Mouse (Mus musculus) midbrain, postnatal 0 days (tissue): ENCODE results near the gene Mat2a. TPM values are rescaled to one million over a fixed set of nuclear protein-coding genes. Genes with fewer than 3 reads are reported as not detected.

Experiments used
- ATAC-seq: fragments of 200-750 bp; cut with Nextera tagmentation; 2 replicates; pipeline ENCODE4 v1.8.0; 2017; ENCODE audit warnings: moderate number of reproducible peaks, mild to moderate bottlenecking, moderate TSS enrichment, moderate library complexity; ENCODE audit not compliant: low FRiP score
- DNase-seq: peaks from one replicate; pipeline ENCODE4 v3.0.0-alpha.2; 2015; ENCODE audit warnings: low spot score
- H3K27ac ChIP-seq: fragments of 300-500 bp; sonication (generic); 2 replicates; pipeline ENCODE4 v1.5.1; 2014; ENCODE audit warnings: low read depth, mild to moderate bottlenecking, low read length, mixed read lengths
- H3K27me3 ChIP-seq: fragments of 300-500 bp; sonication (generic); 2 replicates; pipeline ENCODE4 v1.6.1; 2014; ENCODE audit warnings: low read length, control low read depth, mixed read lengths; ENCODE audit not compliant: insufficient read depth
- H3K36me3 ChIP-seq: fragments of 300-500 bp; sonication (generic); 2 replicates; pipeline ENCODE4 v1.6.1; 2014; ENCODE audit warnings: low read length, control low read depth, mixed read lengths; ENCODE audit not compliant: insufficient read depth
- H3K4me1 ChIP-seq: fragments of 300-500 bp; sonication (generic); 2 replicates; pipeline ENCODE4 v1.6.1; 2014; ENCODE audit warnings: mild to moderate bottlenecking, control low read depth, antibody characterized with exemption, low read length, mixed read lengths; ENCODE audit not compliant: insufficient read depth
- H3K4me2 ChIP-seq: fragments of 300-500 bp; sonication (generic); 2 replicates; pipeline ENCODE4 v1.6.1; 2014; ENCODE audit warnings: low read depth, mild to moderate bottlenecking, low read length, mixed read lengths; ENCODE audit not compliant: poor library complexity, severe bottlenecking
- H3K4me3 ChIP-seq: fragments of 300-500 bp; sonication (generic); 2 replicates; pipeline ENCODE4 v1.5.1; 2014; ENCODE audit warnings: low read depth, mild to moderate bottlenecking, low read length, moderate library complexity
- H3K9ac ChIP-seq: fragments of 300-500 bp; sonication (generic); replicated peaks from 2 replicates; pipeline ENCODE4 v1.6.1; 2014; ENCODE audit warnings: mild to moderate bottlenecking, low read length, moderate library complexity, mixed read lengths; ENCODE audit not compliant: poor library complexity, severe bottlenecking
- H3K9me3 ChIP-seq: fragments of 300-500 bp; sonication (generic); 2 replicates; pipeline ENCODE4 v1.6.1; 2016; ENCODE audit warnings: low read length, control low read depth
- CTCF ChIP-seq: IDR thresholded peaks from 2 replicates; pipeline ENCODE4 v1.5.1; 2016; ENCODE audit warnings: antibody characterized with exemption, mild to moderate bottlenecking
- WGBS: fragments of 180-500 bp; shearing (Covaris S2); extraction: QIAGEN DNeasy Blood & Tissue Kit; methylation state at CpG from one replicate; pipeline ENCODE4 v1.1.7; 2014; 5-methylcytosine and 5-hydroxymethylcytosine counted together
- polyA plus RNA-seq: library from polyadenylated mRNA; unstranded; fragments of >200 nt; fragmentation: Nextera tagmentation; extraction: Ambion mirVana; gene quantifications from 2 replicates; pipeline ENCODE4 v1.2.1, GENCODE M21; 2015
- total RNA-seq: library from RNA; depleted of rRNA; stranded (reverse); fragments of >200 nt; gene quantifications from 2 replicates; pipeline ENCODE4 v1.2.3, GENCODE M21; 2014

Gene Mat2a
- total and polyA plus RNA-seq, 2 experiments from 2014 or later, result 120 to 298 TPM

GRCm38 (mm10) chr6:72438862-72439354, 450 bp downstream of the Mat2a start:
- Histone ChIP-seq H3K36me3 (peaks cover 14% of the 10 kb centered on the region), H3K4me2 (peak overlapping the region; percentile 69), H3K27ac (peak overlapping the region; percentile 99), H3K9me3 (no peaks in the 10 kb centered on the region), H3K27me3 (no peaks in the 10 kb centered on the region), H3K9ac (peak overlapping the region; percentile 100), H3K4me1 (peaks cover 12% of the 10 kb centered on the region; the same call in 1 of the 2 replicates), H3K4me3 (peak overlapping the region; percentile 86)
- WGBS, result under 1% methylated on average over 52 of the region's 57 CpGs
- no peak for TF ChIP-seq CTCF
- ATAC-seq (peak; percentile 67), DNase-seq (peak; percentile 95)

DNA sequence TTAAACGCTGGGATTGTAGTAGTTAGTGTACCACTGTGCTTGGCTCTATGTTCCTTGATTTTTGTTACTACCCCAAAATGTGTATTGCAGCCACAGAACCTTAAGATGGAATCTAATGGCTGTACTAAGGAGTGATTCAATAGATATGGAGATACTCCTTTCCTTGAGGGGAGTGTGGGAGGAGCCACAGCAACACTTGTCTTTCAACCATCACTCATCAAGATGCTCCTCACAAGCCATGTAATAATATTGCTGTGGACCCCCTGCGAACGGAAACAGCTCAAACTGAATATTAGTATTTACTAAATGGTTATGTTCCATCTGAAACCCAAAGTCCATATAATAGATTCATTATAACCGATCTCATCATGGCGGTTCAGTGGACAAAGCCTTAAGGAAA, 1.1 kb downstream of the Mat2a start:
- peak overlapping the region; percentile 86 for H3K4me3 ChIP-seq
- peak overlapping the region; percentile 69 for H3K4me2 ChIP-seq
- H3K27me3 ChIP-seq, result no peaks in the 10 kb centered on the region
- peak overlapping the region; percentile 100 for H3K9ac ChIP-seq
- DNase-seq (no peak), ATAC-seq (no peak)
- TF ChIP-seq CTCF, result no peak
- peak overlapping the region; percentile 99 for H3K27ac ChIP-seq
- no peaks in the 10 kb centered on the region for H3K9me3 ChIP-seq
- peaks cover 12% of the 10 kb centered on the region; the same call in 1 of the 2 replicates for H3K4me1 ChIP-seq
- WGBS, result 1% methylated on average over 5 of the region's 5 CpGs
- H3K36me3 ChIP-seq, result peaks cover 14% of the 10 kb centered on the region

- Histone ChIP-seq H3K4me3 (no peak overlapping the region), H3K27ac (no peak overlapping the region), H3K27me3 (no peaks in the 10 kb centered on the region), H3K36me3 (peaks cover 38% of the 10 kb centered on the region), H3K9me3 (no peaks in the 10 kb centered on the region), H3K4me2 (no peak overlapping the region), H3K9ac (no peak overlapping the region), H3K4me1 (no peaks in the 10 kb centered on the region)
- DNase-seq (no peak), ATAC-seq (no peak)
- TF ChIP-seq CTCF, result no peak
- 67% methylated on average over 2 of the region's 2 CpGs for WGBS
Observed at GRCm38 (mm10) chr6:72432153-72432552, 7.2 kb downstream of the Mat2a start.

GRCm38 (mm10) chr6:72430989-72431921, 8.1 kb downstream of the Mat2a start:
- H3K9ac ChIP-seq, result no peak overlapping the region
- TF ChIP-seq CTCF, result no peak
- 43% methylated on average over 5 of the region's 5 CpGs for WGBS
- H3K4me1 ChIP-seq, result no peaks in the 10 kb centered on the region
- H3K27me3 ChIP-seq, result no peaks in the 10 kb centered on the region
- ATAC-seq (no peak), DNase-seq (no peak)
- peaks cover 40% of the 10 kb centered on the region for H3K36me3 ChIP-seq
- H3K9me3 ChIP-seq, result no peaks in the 10 kb centered on the region
- H3K4me3 ChIP-seq, result no peak overlapping the region
- H3K27ac ChIP-seq, result no peak overlapping the region
- H3K4me2 ChIP-seq, result no peak overlapping the region

- no peaks in the 10 kb centered on the region for H3K9me3 ChIP-seq
- peaks cover 46% of the 10 kb centered on the region for H3K36me3 ChIP-seq
- H3K4me1 ChIP-seq, result no peaks in the 10 kb centered on the region
- DNase-seq (no peak), ATAC-seq (no peak)
- no peak overlapping the region for H3K9ac ChIP-seq
- H3K27ac ChIP-seq, result no peak overlapping the region
- H3K27me3 ChIP-seq, result no peaks in the 10 kb centered on the region
- 89% methylated on average over 21 of the region's 21 CpGs for WGBS
- H3K4me3 ChIP-seq, result no peak overlapping the region
- no peak for TF ChIP-seq CTCF
- no peak overlapping the region for H3K4me2 ChIP-seq
Observed at GRCm38 (mm10) chr6:72429061-72429842, 10.1 kb downstream of the Mat2a start.
